Mouse (Mus musculus): Measurements from ENCODE around the gene Fam114a2.
"Not testable (repeated sequence)": the region's sequence is repeated elsewhere in the genome, so short reads cannot be mapped to it uniquely, and the experiment has no call there.

The Fam114a2 gene

DNA sequence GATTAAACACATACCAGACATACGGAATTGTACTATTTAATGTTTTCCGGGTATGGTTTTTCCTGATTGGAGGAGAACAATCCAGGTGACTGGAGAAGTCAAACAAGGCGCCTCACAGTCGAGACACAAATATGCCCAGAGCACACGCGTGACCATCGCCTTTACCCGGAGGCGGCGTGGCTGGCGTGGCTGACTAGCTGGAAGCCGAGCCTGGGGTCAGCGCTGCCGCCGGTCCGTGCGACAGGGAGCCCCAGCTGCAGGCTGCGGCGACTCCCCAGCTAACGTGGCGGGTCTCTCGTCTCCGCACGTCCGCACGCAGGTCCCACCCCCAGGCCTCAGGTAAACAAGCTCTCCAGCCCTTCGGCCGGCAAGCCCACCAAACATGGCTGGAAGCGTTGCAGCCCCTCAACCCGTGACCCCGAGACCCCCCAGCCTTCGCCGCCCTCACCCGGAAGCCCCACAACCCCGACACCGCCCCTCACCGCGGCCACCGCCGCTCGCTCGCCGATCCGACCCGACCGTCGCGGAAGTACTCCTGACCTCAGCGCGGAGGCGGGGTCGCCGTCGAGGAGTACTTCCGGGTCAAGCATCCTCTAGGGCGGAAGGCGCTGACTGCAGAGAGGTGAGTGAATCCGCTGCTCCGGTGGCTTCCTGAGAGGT is at the start of gene Fam114a2, which contains the start of gene Mfap3:
Fam114a2 (minus strand) TSS at position 527 of the 660 bp plus-strand sequence.
Mfap3 (plus strand) TSS at position 574 of the 660 bp plus-strand sequence.
- peak; percentile 97 to 98 for DNase-seq

DNA sequence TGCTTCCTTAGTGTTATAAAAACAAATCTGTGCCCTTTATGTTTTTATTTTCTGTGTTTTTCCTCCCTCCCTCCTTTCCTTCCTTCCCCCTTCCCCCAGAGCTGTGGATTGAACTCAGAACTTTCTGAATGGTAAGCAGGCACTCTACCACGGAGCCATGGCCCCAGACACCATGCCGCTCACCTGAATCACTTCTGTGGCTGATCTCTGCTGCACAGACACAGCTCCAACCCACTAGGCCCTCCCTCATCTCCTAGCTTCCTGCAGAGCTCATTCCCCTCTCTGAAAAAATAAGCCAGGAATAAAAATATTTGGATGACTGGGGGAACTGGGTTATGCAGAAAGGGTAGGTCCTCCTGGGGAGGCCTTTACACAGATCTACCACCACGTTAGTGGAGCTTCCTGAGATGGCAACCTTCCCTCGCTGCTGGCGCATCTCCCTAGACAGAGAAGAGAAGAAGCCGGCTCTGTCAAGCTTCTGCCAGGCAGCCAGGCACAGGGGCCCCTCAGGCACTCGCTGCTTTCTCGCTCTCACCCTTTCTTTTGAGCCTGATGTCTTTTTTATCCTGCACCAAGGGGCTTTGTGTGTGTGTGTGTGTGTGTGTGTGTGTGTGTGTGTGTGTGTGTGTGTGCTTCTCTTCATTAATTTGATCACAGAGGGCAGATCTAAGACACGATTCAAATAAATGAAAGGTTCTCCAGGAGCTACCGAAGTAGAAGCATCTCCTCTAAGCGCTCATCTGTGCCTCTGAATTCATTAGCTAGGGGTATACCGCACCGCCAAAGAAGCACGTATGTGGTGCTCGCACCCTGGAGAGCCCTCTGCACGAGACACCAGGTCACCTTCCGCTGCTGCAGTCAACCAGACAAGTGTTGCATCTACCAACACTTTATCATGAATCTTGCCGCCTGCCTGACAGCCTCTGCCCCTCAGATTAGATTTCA is 47.9 kb upstream of the Fam114a2 start:
- peak; percentile 55 to 65 for DNase-seq

DNA sequence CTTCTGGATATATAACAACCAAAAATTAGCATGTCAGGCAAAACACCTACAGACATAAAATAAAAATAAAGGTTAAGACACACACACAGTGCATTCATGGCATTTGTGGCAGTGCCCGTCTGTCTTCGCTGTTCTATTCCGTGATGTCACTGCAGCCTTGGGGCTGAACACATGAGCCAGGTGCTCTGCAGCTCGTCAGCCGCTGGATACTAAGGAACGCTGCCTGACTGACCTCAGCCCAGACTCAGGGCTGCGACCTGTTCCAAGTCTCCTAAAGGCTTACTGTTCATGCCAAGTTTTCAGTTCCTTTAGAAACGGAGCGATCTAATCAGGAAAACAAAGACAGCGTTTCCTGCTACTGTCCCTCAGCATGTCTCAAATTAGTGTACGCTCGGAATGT is 46.1 kb upstream of the Fam114a2 start:
- no peak for DNase-seq

DNA sequence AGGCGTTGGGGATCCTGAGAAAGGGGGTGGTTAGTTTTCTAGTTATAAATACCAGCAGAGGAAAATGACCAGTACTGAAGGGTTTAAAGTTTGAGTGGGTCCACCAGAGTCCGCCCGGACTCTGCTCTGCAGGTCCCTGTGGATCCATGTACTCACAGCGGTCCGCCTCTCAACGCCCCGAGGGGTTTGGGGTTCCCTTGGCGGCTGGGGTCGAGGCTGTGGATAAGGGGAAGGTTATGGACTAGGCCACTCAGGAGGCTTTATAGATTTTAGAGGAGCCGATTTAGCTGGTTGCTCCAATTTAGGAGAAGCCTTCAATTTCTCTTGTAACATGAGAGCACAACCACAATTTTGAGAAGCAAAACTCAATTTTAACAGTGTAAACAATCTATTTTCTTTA is 39.5 kb upstream of the Fam114a2 start:
- DNase-seq: not testable (repeated sequence)

DNA sequence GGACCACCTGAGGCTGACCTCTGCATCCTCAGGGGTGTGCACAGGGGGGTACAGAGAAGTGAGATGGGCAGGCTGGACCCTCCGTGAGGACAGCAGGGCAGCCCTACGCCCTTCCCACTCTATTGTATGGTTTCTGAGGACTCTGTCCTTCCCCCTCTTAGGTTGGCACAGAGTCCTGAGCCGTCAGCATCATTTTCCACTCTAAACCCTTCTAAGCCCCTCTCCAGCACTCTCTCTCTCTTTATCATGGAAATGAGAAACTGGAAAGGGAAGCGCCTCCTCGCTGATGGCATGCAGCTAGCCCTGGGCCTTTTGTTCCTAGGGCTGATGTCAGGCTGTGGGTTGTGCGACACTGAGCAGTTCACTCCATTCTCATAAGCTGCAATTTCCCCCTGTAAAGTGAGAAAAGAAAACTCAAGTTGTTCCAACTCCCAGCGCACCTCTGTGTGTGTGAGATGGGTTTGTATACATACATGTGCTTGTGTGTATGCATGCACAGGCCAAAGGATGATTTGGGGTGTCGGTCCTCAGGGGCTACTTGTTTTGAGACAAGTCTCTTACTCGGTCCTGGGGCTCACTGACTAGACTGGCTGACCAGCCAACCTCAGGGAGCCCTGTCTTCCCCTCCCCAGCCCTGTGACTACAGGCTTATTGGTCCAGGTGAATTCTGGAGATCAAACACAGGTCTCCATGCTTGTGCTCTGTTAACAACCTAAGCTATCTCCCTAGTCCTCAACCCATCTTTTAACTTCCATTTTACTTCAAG is 34.8 kb upstream of the Fam114a2 start:
- DNase-seq: no peak

DNA sequence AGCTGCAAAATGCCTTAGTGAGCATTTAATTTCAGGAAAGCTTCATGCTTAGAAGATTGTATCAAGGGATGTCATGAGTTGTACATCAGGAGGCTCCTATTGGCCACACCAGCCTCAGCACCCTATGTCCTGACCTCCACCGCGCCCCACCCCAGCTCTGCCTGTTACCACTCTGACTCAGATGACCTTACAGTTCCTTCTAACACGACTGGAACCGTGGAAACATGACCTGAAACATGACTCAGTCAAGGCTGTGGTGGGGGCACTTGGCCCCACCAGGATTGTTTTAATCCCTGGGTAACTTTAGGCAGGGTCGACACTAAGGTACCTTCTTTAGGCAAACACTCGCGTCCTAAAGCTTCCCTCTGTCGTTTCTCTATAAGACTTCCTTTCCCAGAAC is 32.6 kb upstream of the Fam114a2 start:
- DNase-seq: no peak

DNA sequence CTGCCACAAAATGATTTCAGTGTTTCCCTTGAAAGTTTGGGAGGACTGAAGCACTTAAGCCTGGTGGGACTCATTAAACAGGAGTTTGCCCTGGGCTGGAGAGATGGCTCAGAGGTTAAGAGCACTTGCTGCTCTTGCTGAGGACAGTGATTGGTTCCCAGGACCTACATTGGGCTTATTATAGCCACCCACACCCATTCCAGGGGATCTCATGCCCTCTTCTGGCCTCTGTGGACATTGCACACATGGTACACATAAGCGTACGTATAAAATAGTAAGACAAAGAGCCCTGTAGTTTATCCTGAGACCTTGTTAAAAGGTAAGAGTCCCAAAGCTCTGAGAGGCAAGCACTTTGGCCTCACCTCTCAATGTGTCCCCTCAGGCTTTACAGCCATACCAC is 31.8 kb upstream of the Fam114a2 start:
- peak in 1 of 2 experiments; percentile 28 for DNase-seq

DNA sequence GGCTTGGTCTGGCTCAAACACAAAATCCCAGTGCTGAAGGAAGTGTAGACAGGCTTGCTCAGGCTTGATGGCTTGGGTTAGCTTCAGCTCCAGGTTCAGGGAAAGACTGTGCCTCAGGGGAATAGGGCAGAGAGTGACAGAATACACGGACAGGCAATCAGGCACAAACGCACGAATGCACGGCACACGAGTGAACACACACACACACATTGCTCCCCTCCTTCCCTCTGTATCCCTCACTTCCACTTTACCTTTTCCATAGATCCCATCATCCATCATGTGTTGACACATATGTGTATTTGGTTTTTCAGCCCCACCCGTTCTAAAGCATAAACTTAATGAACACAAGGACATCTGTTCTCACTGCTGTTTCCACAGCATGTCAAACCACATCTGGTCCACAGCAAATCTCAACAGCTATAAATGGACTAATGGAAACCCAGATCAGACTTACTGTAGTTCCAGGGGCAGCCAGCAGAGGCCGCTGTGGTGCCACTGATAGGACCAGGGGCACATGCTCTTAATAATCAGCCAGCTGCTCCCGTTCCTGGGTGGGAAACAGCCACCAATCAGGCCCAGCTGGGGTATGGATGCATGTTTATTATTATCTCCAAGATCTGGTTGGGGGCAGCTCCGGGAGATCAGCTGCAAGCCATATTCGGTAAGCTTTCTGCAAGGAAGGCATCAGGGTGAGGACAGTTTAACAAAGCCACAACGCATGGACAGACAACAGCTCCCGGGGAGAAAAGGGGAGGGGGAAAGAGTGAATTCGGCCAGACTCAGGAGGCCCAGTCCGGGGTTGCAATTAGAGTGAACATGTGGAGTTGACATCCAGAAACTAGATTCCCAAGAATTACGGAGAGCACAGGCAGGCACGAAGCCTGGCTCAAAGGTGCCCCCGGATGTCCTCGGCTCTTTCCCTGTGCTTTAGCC is 30.5 kb upstream of the Fam114a2 start:
- DNase-seq: peak; percentile 87 to 91

DNA sequence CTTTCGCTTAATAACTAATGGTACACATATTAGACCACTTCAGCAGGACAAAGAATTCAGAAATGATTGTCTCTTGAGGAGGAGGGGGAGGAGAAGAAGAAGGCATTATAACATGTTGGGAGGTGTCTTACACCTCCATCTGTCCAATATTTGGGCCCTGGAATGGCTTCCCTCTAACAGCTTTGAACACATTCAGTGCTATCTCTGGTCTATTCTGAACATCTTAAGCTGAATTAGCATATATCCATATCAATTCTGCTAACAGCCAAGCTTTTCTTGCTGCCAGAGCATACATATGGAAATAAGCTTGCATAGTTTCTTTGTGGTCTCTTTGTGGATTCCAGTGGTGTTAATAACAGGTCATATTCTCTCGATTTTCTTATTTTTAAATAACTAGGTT is 22.3 kb upstream of the Fam114a2 start:
- no peak for DNase-seq

DNA sequence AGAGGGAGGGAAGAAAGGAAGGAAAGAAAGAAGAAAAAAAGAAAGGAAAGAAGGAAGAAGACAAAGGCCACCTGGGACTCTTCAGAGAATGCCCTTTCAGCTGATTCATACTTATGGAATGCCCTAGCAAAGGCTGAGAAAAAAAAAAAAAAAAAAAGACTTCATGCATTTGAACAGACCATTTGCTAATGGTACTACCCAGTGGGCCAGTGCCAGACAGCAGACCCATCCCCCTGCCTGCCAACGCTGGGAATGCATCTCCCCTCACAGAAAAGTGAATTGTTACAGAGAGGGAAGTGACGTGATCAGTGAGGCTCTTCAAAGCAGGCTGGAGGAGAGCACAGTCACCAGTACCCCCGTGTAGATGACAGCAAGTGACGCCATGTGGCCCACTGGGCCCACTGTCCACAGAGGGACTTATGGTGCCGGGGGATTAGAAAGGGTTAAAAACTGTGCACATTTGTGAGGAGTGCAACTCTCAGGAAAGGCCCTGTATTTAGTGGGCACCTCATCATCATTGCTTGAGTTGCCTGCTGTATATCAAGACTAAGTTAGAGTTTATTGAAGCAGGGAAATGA is 21.5 kb upstream of the Fam114a2 start:
- DNase-seq: no peak

DNA sequence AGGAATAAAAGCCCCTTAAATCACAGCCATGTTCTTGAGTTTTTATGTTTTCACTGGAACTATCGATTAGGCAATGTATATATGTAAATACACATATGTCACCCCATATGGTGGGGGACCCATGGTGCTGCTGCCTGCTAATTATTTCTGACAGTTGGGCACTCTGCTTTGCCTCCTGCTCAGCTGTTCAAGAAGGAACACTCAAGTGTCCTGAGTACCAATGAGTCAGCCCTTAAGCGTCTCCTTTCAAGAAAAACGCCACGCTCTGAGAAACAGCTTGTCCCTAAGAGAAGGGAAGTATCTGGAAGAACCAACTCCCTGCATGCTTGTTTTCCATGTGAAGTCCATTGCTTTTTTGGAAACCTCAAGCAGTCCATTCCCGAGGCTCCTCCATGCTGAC is 17.5 kb upstream of the Fam114a2 start:
- DNase-seq: no peak

DNA sequence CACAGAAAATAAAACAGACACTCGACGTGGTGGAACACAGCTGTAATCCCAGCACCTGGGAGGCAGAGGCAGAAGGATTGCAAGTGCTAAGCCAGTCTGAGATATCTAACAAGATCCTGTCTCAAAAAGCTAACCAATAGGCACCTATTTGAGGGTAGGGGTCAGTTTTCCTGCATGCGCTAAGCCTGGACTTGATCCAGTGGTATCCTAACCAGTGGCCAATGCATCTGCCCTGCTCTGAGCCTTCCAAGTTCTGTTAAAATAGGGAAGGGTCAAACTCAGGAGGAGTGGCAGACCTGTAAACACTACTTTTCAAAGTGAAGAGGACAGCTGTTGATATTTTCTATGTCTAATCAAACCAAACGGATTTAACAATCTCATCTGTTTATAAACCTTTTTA is 13.9 kb upstream of the Fam114a2 start:
- DNase-seq: no peak

DNA sequence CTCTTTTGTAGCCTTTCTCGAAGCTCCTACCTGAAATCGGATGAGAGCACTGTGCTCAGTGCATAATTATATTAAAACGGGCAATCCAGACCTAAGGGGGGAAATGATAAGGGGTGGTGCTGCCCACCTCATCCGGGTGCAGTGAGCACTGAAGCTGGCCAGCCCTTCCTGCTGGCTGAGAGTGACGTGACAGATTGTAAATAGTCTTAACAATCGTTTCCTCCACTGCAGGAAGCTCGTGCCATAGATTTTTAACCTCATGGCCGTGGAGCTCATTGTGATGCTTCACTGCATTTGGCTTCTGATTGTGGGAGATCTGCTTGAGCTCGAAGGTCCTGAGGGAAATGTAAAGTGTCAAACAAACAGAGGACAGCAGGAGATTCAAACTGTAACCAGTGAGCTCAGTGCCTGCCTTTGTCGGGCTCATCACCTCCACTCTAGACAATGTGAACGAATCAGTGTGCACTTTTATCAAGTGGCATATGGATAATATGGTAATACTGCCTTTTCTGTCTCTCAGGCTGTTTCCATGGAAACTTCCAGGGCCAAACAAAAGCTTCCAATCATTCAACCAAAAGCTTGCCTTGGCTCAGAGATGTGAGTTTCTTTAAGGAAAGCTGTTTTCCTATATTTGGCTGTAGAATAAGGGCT is 13.0 kb upstream of the Fam114a2 start:
- DNase-seq: no peak

DNA sequence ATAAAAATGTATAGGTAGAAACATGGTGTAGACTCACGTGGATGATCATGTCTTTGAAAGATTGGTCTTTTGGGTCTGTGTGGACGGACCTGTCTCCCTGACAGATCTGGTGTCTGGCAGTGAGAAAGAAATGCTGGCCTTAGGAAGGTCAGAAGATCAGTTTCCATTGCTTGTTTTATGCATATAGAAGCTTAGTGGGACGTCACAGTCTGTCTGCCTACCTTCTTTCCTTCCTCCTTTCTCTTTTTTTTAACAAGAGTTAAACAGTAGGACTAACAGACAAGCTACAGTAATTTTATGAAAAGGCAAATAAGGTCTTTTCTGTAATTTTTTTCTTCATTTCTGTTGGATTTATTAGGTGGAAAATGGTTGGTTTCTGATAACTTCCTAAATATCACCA is 10.7 kb upstream of the Fam114a2 start:
- no peak for DNase-seq

DNA sequence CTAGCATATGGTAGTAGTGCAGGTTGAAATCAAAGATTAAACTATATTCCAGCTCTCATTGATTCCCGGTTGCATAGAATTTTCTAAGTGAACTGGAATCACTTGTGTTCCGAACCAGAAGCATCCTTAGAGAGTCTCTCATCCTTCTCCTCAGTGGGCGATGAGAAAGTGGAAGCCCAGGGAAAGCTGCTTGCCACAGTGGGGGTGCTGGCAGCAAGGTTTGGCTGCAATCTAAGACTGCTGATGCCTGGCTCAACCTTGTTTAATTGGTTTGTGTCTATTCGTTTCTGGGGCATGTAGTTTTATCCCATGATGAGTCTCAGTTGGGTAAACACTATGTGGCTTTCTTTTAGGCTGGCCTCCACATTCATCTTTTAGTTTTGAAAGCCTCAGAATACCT is 9.1 kb upstream of the Fam114a2 start:
- DNase-seq: peak; percentile 71 to 74

DNA sequence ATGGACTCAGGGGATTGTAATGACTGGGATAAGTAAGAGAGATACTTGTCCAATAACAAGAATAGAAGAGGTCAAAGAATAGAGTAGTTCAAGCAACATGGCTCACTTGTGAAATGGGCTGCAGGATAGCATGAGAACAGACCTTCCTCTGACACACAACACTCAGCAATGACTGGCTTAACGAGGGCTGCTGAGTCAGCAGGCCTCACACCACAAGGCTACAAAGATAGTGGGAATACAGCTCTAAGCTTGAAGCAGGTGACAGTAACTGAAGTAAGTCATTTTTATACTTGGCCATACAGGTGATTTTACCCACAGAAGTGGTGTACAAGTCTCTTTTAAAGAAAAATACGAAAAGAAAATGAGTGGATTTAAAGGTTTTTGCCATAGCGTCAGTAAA is 7.5 kb upstream of the Fam114a2 start:
- no peak for DNase-seq

DNA sequence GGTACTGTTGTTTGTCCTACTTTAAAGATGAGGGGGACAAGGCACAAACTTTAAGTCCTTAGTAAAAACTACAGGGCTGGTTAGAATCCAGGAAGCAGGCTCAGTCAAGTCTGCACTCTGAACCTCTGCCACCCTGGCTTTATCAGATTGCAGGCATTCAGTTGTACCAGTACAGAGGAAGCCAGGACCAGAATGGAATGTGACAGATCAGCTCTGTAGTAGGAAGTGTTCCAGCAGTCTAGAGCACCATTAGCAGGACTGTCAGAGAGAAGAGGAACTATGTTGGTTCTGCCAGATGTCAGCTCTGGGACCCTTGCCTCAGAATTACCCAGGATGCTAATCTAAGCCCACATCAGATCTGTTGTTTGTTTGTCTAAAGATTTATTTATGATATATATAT is 6.2 kb upstream of the Fam114a2 start:
- no peak for DNase-seq

DNA sequence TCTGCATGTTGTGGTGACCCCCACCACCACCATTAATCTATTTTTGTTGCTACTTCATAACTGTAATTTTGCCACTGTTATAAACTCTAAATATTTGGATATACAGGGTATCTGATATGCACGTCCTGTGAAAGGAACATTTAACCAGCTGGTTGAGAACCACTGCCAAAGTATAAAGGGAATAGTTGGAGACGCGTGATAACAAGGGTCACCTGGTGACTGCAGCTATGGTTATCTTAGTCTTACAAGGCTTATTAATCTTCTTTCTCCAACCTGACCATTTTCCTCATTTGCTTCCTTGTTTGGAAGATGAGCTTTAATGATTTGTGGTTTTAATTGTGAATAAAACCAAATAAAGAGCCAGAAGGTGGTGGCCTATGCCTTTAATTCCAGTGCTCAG is 5.0 kb upstream of the Fam114a2 start:
- no peak for DNase-seq

DNA sequence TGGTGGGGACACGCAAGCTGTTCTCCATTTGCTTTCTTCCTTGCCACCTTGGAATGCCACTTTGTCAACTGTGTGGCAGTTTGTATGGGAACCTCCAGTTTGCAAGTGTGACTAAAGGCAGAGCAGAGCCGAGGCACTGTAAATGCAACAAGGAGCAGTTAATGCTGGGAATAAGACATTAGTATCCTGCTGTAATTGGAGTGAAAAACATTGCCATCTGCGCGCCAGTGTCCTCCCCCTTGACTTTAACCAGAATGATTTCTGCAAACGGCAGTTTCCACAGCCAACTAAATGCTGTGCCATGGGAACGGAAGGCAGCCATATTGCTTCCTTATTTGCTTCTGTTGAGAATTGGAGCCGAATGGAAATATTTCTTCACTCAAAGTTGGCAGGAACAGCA is 3.6 kb upstream of the Fam114a2 start:
- peak in 1 of 2 experiments; percentile 20 for DNase-seq

DNA sequence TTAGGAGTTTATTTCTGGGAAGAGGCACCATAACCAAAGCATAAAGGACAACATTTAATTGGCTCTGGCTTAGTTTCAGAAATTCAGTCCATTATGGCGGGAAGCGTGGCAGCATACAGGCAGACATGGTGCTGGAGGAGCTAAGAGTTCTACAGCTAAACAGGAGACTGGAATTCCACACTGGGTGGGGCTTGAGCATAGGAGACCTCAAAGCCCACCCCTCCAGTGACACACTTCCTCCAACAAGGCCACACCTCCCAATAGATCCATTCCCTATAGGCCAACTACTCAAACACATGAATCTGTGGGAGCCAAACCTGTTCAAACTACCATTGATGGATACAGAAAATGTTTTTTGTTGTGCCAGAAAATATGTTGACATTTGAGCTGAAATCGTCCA is 2.8 kb upstream of the Fam114a2 start:
- no peak for DNase-seq

DNA sequence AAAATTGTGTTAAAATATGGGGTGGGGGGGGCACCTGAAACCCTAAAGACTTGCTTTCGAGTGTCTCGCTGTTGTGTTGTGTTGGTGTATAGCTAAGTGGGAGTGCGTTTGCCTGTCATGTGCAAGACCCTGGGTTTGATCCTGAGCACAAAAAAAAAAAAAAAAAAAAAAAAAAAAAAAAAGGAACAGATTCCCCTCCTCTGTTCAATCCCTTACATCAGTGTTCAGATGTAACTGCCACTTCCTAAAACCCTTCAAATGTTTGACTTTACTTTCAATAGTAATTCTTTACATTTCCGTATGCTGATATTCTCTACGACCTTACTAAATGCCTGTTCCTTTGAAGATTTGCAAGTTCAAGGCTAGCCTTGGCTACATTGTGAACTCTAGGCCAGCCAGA is 887 bp upstream of the Fam114a2 start:
- DNase-seq: no peak
